Mouse (Mus musculus) c-Kit-positive CD71-positive TER-119-negative erythroid progenitor cells, embryonic 14.5 days (primary cell): ENCODE measurements at regions not wholly inside any gene's neighbourhood (a gene's known extent, or its start where the extent isn't known, plus 50 kb on each side); places are given as distances from the start of the nearest gene placed in this dataset.

Experiments used
- DNase-seq: peaks from one replicate; pipeline ENCODE4 v3.0.0-alpha.2; 2013; ENCODE audit warnings: low read depth

- DNase-seq: no peak
These were observed 384.4 kb downstream of the Zfp536 start for GRCm38 (mm10) chr7:37388843-37389702.

GRCm38 (mm10) chr7:37389703-37390087 lies 383.7 kb downstream of the Zfp536 start:
- no peak for DNase-seq

GRCm38 (mm10) chr7:37390271-37390670 lies 383.2 kb downstream of the Zfp536 start:
- DNase-seq: no peak

- DNase-seq: no peak
These were observed 381.3 kb downstream of the Zfp536 start for GRCm38 (mm10) chr7:37392122-37392521.

GRCm38 (mm10) chr7:37392604-37393003 lies 380.8 kb downstream of the Zfp536 start:
- DNase-seq: no peak

- no peak for DNase-seq
These were observed 380.4 kb downstream of the Zfp536 start for GRCm38 (mm10) chr7:37393071-37393470.

- DNase-seq: no peak
These were observed 378.4 kb downstream of the Zfp536 start for GRCm38 (mm10) chr7:37394965-37395426.

GRCm38 (mm10) chr7:37395881-37396513 lies 377.4 kb downstream of the Zfp536 start:
- DNase-seq: no peak

- no peak for DNase-seq
These were observed 370.0 kb downstream of the Zfp536 start for GRCm38 (mm10) chr7:37403483-37403882.

- no peak for DNase-seq
These were observed 360.1 kb downstream of the Zfp536 start for GRCm38 (mm10) chr7:37413350-37413749.

GRCm38 (mm10) chr7:37421704-37422103 lies 351.7 kb downstream of the Zfp536 start:
- DNase-seq: no peak
